Mouse (Mus musculus): ENCODE measurements around the gene Tmc2. TPM values are rescaled to one million over a fixed set of nuclear protein-coding genes. Genes with fewer than 3 reads are reported as not detected.

Tmc2 gene
- polyA plus RNA-seq, 1 experiment from 2014 or later: not detected

DNA sequence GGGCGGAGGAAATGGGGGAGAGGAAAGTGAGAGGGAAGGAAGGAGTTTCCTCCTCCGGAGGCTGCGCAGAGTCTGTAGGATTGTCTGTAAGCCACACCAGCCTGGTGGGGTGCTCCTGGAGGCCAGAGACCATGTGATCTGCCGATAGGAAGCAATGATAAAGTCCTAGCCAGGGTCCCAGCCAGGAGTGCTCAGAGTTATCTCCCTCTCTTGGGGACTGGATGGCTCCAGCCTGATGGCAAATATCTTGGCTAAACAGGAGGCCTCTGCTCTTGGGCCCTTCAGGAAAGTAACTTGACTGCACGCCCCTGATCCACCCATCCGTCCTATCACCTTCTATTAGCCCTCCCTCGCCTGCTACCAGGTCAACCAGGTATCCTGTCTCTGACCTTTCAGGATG lies 53.2 kb downstream of the Tmc2 start:
- Histone ChIP-seq H3K36me3 (ENCODE audit: insufficient read depth) (no peaks in the 10 kb centered on the region), H3K27me3 (ENCODE audit: insufficient read depth, low read length) (no peaks in the 10 kb centered on the region), H3K9ac (no peak overlapping the region), H3K27ac (ENCODE audit: low read depth) (no peak overlapping the region), H3K4me1 (ENCODE audit: insufficient read depth) (no peaks in the 10 kb centered on the region), H3K4me3 (ENCODE audit: low read depth, low read length) (no peak overlapping the region), H3K4me2 (no peak overlapping the region), H3K9me3 (ENCODE audit: low read depth, low read length) (no peaks in the 10 kb centered on the region)
- DNase-seq (no peak), ATAC-seq (ENCODE audit: insufficient read depth) (no peak)
- WGBS: 61% methylated on average over 7 of the region's 7 CpGs
- no peak for TF ChIP-seq CTCF (IDR thresholded peaks at IDR 0.05; ENCODE audit: low read depth)

DNA sequence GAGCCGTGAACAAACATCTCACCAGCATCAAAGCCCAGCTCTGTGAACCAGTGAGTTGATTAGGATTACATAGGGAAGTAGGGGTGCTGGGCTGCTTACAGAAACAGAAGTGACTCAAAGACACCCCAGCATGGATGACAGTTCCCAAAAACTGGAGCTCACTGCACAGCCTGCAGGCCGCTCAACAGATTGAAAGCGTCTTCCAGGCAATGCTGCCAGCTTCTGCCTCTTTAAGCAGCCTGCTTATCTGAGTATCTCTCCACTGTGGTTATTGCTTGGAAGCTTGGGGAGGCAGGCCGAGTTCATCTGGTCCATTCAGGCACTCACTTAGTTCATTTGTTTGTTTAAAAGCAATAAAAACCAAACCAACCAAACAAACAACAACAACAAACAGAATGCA lies 61.8 kb downstream of the Tmc2 start:
- H3K4me2 ChIP-seq: no peak overlapping the region
- DNase-seq: no peak
- no peaks in the 10 kb centered on the region for H3K36me3 ChIP-seq (ENCODE audit: insufficient read depth)
- no peaks in the 10 kb centered on the region for H3K4me1 ChIP-seq (ENCODE audit: insufficient read depth)
- 64% methylated on average over 4 of the region's 4 CpGs for WGBS
- no peak overlapping the region for H3K9ac ChIP-seq
- no peak overlapping the region for H3K27ac ChIP-seq (ENCODE audit: low read depth)
- no peak for ATAC-seq (ENCODE audit: insufficient read depth)
- H3K27me3 ChIP-seq (ENCODE audit: insufficient read depth, low read length): no peaks in the 10 kb centered on the region
- H3K4me3 ChIP-seq (ENCODE audit: low read depth, low read length): no peak overlapping the region
- no peak for TF ChIP-seq CTCF (IDR thresholded peaks at IDR 0.05; ENCODE audit: low read depth)
- no peaks in the 10 kb centered on the region for H3K9me3 ChIP-seq (ENCODE audit: low read depth, low read length)

DNA sequence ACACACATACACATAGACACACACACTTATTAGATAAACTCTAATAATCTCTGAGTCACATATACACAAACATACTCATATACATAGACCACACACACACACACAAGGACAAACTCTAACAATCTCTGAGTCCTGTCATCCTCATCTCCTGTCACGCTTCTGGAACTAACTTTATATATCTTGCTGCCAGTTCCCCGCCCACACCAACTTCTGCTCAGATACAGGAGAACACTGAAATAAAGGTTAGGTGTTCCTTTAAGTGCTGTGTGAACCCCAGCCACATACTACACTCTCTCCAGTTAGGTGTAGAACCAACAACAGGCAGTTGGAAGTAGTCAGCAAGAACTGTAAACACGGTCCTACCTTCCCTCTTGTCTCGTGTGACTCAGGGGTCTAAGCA lies 65.8 kb downstream of the Tmc2 start:
- H3K27me3 ChIP-seq (ENCODE audit: insufficient read depth, low read length): no peaks in the 10 kb centered on the region
- 78% methylated on average over 4 of the region's 4 CpGs for WGBS
- H3K9ac ChIP-seq: no peak overlapping the region
- ATAC-seq (ENCODE audit: insufficient read depth): no peak
- no peaks in the 10 kb centered on the region for H3K4me1 ChIP-seq (ENCODE audit: insufficient read depth)
- no peak overlapping the region for H3K4me3 ChIP-seq (ENCODE audit: low read depth, low read length)
- H3K9me3 ChIP-seq (ENCODE audit: low read depth, low read length): no peaks in the 10 kb centered on the region
- H3K36me3 ChIP-seq (ENCODE audit: insufficient read depth): no peaks in the 10 kb centered on the region
- no peak overlapping the region for H3K27ac ChIP-seq (ENCODE audit: low read depth)
- no peak overlapping the region for H3K4me2 ChIP-seq
- no peak for DNase-seq
- TF ChIP-seq CTCF (IDR thresholded peaks at IDR 0.05; ENCODE audit: low read depth): no peak

DNA sequence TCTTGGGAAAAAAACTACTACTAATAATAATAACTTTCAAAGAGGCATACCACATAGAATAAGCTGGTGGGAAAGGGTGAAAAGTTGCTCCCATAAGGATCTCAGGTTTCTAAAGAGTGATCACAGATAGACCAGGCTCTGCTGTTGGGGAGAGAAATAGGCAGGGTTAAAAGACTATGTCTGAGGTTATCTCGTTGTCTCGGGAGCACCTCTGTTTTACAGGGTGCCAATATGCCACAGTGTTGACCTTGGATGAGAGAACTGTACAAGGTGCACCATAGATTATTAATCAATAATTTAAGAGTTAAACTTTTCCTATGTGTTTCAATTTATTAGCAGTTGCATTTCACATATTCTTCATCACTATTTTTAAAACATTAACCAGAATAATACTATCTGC lies 66.9 kb downstream of the Tmc2 start:
- no peak overlapping the region for H3K9ac ChIP-seq
- H3K4me1 ChIP-seq (ENCODE audit: insufficient read depth): no peaks in the 10 kb centered on the region
- no peak for DNase-seq
- no peaks in the 10 kb centered on the region for H3K36me3 ChIP-seq (ENCODE audit: insufficient read depth)
- H3K4me2 ChIP-seq: no peak overlapping the region
- no peak for ATAC-seq (ENCODE audit: insufficient read depth)
- no peak overlapping the region for H3K4me3 ChIP-seq (ENCODE audit: low read depth, low read length)
- H3K27ac ChIP-seq (ENCODE audit: low read depth): no peak overlapping the region
- no peaks in the 10 kb centered on the region for H3K9me3 ChIP-seq (ENCODE audit: low read depth, low read length)
- no peaks in the 10 kb centered on the region for H3K27me3 ChIP-seq (ENCODE audit: insufficient read depth, low read length)
- 77% methylated on average over 2 of the region's 2 CpGs for WGBS
- no peak for TF ChIP-seq CTCF (IDR thresholded peaks at IDR 0.05; ENCODE audit: low read depth)

DNA sequence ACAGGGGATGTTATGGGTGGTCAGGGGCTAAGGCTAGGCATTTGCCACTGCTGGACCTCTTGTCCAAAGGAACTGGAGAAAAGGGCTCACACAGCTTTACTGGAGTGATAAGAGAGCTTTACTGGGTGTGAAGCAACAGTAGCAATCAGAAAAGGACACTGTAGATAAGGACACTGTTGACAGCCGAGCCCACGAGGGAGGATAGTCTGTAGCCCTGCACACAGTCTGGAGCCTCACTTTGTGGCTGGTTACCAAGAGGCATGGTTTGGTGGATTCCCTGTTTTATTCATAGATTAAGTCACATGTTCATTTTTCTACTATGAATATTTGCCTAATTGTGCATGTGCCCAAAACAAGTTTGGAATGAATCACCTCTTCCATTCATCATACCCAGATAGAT lies 67.4 kb downstream of the Tmc2 start:
- DNase-seq (no peak), ATAC-seq (ENCODE audit: insufficient read depth) (no peak)
- Histone ChIP-seq H3K36me3 (ENCODE audit: insufficient read depth) (no peaks in the 10 kb centered on the region), H3K4me3 (ENCODE audit: low read depth, low read length) (no peak overlapping the region), H3K9me3 (ENCODE audit: low read depth, low read length) (no peaks in the 10 kb centered on the region), H3K27me3 (ENCODE audit: insufficient read depth, low read length) (no peaks in the 10 kb centered on the region), H3K4me1 (ENCODE audit: insufficient read depth) (no peaks in the 10 kb centered on the region), H3K27ac (ENCODE audit: low read depth) (no peak overlapping the region), H3K9ac (no peak overlapping the region), H3K4me2 (no peak overlapping the region)
- WGBS: 28% methylated on average over 2 of the region's 2 CpGs
- TF ChIP-seq CTCF (IDR thresholded peaks at IDR 0.05; ENCODE audit: low read depth): no peak

DNA sequence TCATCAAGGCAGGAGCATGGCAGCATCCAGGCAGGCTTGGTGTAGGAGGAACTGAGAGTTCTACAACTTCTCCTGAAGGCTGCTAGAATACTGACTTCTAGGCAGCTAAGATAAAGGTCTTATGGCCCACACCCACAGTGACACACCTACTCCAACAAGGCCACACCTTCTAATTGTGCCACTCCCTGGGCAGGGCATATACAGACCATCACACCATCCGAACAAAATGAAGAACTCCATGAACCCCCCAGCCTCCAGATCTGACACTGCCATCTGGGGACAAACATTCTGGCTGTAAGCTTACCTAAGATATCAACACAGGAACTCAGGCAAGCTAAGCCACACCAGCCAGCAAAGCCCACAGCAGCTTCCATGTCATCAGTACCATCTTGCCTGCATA lies 70.5 kb downstream of the Tmc2 start:
- H3K4me2 ChIP-seq: no peak overlapping the region
- no peaks in the 10 kb centered on the region for H3K4me1 ChIP-seq (ENCODE audit: insufficient read depth)
- no peak overlapping the region for H3K9ac ChIP-seq
- H3K9me3 ChIP-seq (ENCODE audit: low read depth, low read length): no peaks in the 10 kb centered on the region
- no peak overlapping the region for H3K27ac ChIP-seq (ENCODE audit: low read depth)
- WGBS: 80% methylated on average over 1 of the region's 1 CpGs
- DNase-seq: no peak
- TF ChIP-seq CTCF (IDR thresholded peaks at IDR 0.05; ENCODE audit: low read depth): no peak
- H3K27me3 ChIP-seq (ENCODE audit: insufficient read depth, low read length): no peaks in the 10 kb centered on the region
- no peaks in the 10 kb centered on the region for H3K36me3 ChIP-seq (ENCODE audit: insufficient read depth)
- no peak overlapping the region for H3K4me3 ChIP-seq (ENCODE audit: low read depth, low read length)
- ATAC-seq (ENCODE audit: insufficient read depth): no peak

DNA sequence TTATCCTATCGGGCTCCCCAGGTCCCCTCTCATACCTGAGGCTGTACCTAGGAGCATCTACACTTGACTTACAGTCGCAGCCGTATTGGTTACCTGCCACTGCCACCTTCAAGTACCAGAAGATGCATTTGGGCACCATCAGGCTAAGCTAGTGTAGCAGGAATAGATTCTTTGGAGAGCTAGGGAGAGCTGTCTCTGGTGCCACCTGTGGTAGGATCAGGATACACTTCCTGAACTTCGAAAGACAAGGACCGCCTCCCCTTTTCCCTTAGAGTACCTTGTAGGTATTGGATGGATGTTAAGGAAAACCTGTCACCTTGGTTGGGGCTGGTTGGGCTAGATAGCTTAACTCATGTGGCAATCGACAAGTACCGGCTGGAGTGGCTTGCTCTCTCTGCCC lies 73.1 kb downstream of the Tmc2 start:
- Histone ChIP-seq H3K4me2 (no peak overlapping the region), H3K27ac (ENCODE audit: low read depth) (no peak overlapping the region)
- 58% methylated on average over 7 of the region's 7 CpGs for WGBS

DNA sequence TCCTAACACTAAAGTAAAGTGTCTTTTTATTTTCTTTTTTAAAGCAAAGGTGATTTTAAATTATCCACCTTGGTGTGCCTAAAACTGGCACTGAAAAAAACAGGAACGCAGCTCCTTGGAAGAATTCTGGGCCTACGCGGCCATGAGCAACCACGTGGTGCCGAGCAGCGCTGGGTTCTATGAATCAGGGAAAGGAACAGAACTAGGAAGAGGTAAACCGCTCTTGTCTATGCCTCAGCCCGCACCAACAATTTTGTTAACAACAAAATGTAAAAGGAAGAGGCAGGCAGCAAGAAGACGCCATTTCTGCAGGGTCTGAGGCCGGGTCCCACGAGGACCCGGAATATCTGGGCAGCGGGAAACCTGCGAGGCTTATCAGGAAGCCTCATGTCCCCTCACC lies 78.7 kb downstream of the Tmc2 start:
- Histone ChIP-seq H3K27me3 (ENCODE audit: insufficient read depth, low read length) (no peaks in the 10 kb centered on the region), H3K4me3 (ENCODE audit: low read depth, low read length) (peak overlapping the region; percentile 88), H3K4me1 (ENCODE audit: insufficient read depth) (peaks cover 10% of the 10 kb centered on the region; the same call in 1 of the 2 replicates), H3K9me3 (ENCODE audit: low read depth, low read length) (no peaks in the 10 kb centered on the region), H3K27ac (ENCODE audit: low read depth) (peak overlapping the region; percentile 83), H3K36me3 (ENCODE audit: insufficient read depth) (peaks cover 38% of the 10 kb centered on the region), H3K9ac (peak overlapping the region; percentile 89), H3K4me2 (peak overlapping the region; percentile 77)
- TF ChIP-seq CTCF (IDR thresholded peaks at IDR 0.05; ENCODE audit: low read depth): no peak
- DNase-seq (peak; percentile 50), ATAC-seq (ENCODE audit: insufficient read depth) (peak; percentile 10)
- WGBS: 1% methylated on average over 14 of the region's 14 CpGs

More for the DNA sequence above, 73.1 kb downstream of the Tmc2 start:
- DNase-seq: no peak
- H3K9me3 ChIP-seq (ENCODE audit: low read depth, low read length): no peaks in the 10 kb centered on the region
- H3K27me3 ChIP-seq (ENCODE audit: insufficient read depth, low read length): no peaks in the 10 kb centered on the region
- TF ChIP-seq CTCF (IDR thresholded peaks at IDR 0.05; ENCODE audit: low read depth): no peak
- no peak for ATAC-seq (ENCODE audit: insufficient read depth)
- H3K4me1 ChIP-seq (ENCODE audit: insufficient read depth): peaks cover under 1% of the 10 kb centered on the region; the same call in 1 of the 2 replicates
- H3K4me3 ChIP-seq (ENCODE audit: low read depth, low read length): no peak overlapping the region
- H3K9ac ChIP-seq: no peak overlapping the region
- H3K36me3 ChIP-seq (ENCODE audit: insufficient read depth): no peaks in the 10 kb centered on the region
